Mouse (Mus musculus) C2C12 (cell line): ENCODE measurements around the gene Musk.

Source experiments
- CEBPB ChIP-seq: IDR thresholded peaks from one replicate; pipeline ENCODE4 v1.6.1; 2011; ENCODE audit warnings: low read depth, mild to moderate bottlenecking, control low read depth, moderate library complexity
- CTCF ChIP-seq: IDR thresholded peaks from one replicate; pipeline ENCODE4 v1.5.1; 2011; ENCODE audit not compliant: control insufficient read depth, insufficient read depth, insufficient read length
- MAX ChIP-seq: IDR thresholded peaks from one replicate; pipeline ENCODE4 v1.6.1; 2011; ENCODE audit warnings: mild to moderate bottlenecking, control low read depth
- MYOD1 ChIP-seq: IDR thresholded peaks from one replicate; pipeline ENCODE4 v1.6.1; 2011; ENCODE audit warnings: low read depth; ENCODE audit not compliant: control insufficient read depth, insufficient read length
- MYOG ChIP-seq: IDR thresholded peaks from one replicate; pipeline ENCODE4 v1.6.1; 2011; ENCODE audit not compliant: control insufficient read depth, insufficient read length; ENCODE audit errors: extremely low read depth

GRCm38 (mm10) chr4:58415537-58415936 lies 129.8 kb downstream of the Musk start:
- TF ChIP-seq MYOD1 (no peak), CEBPB (no peak), MYOG (no peak), CTCF (no peak), MAX (no peak)
